Mouse (Mus musculus) thymus, postnatal 0 days (tissue): Measurements from ENCODE around the gene Gnai1. TPM values are rescaled to one million over a fixed set of nuclear protein-coding genes. Genes with fewer than 3 reads are reported as not detected.
"Not testable (repeated sequence)": the region's sequence is repeated elsewhere in the genome, so short reads cannot be mapped to it uniquely, and the experiment has no call there.

Source experiments
- DNase-seq: peaks from one replicate; pipeline ENCODE4 v3.0.0-alpha.2; 2015; ENCODE audit warnings: low spot score
- polyA plus RNA-seq: library from polyadenylated mRNA; unstranded; fragments of >200 nt; fragmentation: Nextera tagmentation; extraction: Ambion mirVana; gene quantifications from 2 replicates; pipeline ENCODE4 v1.2.1, GENCODE M21; 2015

Gnai1 gene
- 3.2 and 3.7 TPM in 2 replicates for polyA plus RNA-seq

GRCm38 (mm10) chr5:18360281-18360819 lies at the start of gene Gnai1:
Gnai1 (minus strand) TSS chr5:18360355.
- peak; percentile 10 for DNase-seq

- DNase-seq: no peak
Observed at GRCm38 (mm10) chr5:18367864-18368263, 7.7 kb upstream of the Gnai1 start.

GRCm38 (mm10) chr5:18365460-18365859 lies 5.3 kb upstream of the Gnai1 start:
- DNase-seq: no peak

DNA sequence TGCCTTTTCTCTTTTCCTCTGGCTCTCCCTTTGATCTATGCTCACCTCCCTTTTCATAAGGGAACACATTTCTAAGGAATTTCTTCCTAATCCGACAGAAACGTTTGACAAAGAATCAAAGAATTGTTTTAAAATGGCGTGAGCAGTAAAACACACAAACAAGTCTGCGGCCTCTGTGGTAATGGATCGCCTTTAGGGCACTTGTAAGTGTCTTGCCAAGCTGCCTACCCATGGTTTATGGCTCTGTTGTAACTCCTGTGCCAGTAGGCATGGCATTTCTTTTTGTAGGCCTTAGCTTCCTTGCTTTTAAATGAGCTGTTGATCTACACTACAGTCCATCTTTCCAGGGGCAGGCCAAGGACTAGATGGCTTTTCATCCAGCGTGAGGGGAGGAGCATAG lies 801 bp upstream of the Gnai1 start:
- no peak for DNase-seq

DNA sequence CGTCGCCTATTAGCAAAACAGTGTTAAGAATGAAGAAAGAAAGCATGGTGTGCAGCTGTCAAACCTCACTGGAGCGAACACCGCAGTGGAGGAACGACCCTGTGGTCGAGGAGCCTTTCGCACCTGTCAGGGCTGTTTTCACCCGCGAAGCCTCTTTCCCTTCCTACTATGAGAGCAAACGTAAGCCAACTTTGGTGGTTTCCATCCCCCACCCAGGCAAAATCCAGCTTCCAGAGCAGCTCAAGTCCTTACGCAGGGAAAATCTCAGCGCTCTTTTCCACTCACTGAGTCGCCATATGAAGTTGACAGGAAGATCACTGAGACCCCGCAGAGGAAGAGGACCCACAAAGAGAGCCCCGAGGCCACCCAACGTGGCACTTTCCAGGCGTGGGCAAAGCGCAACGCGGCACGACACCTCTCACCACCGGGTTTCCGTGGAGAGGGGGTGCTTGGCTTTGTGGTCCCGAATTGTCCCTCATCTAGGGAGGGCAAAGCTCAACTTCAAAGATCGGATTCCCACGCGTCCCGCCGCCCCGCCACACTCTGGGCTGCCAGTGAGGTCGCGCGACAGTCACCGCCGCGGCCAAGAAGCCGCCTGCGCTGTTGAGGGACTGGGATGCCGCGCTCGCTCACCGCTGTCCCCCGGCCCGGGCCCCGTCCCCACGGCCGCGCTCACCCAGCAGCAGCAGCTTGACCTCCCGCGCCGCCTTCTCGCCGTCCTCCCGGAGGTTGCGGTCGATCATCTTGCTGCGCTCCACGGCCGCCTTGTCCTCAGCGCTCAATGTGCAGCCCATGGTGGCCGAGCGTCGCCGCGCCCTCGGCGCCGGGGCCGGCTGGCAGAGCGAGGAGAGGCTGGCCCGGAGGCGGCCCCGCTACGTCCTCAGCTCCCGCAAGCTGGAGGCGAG lies 527 bp downstream of the Gnai1 start:
- DNase-seq: peak; percentile 15

- no peak for DNase-seq
Observed at GRCm38 (mm10) chr5:18358778-18359177, 1.4 kb downstream of the Gnai1 start.

DNA sequence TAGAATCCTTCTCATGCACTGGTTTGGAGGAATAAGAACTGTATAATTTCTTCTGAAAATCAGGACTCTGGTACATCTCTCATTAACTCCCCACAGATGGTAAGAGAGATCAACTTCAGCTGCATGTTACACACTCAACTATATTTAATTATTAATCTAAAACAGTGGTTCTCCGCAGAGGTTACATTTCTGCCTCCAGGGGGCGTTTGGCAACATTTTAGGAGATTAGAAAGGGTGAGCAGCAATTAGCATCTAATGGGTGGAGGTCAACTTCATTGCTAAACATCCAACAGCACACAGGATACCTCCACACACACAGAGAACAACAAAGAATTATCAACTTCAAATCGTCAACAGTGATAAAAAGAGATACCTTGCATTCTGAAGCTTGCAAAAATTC lies 2.0 kb downstream of the Gnai1 start:
- DNase-seq: no peak

DNA sequence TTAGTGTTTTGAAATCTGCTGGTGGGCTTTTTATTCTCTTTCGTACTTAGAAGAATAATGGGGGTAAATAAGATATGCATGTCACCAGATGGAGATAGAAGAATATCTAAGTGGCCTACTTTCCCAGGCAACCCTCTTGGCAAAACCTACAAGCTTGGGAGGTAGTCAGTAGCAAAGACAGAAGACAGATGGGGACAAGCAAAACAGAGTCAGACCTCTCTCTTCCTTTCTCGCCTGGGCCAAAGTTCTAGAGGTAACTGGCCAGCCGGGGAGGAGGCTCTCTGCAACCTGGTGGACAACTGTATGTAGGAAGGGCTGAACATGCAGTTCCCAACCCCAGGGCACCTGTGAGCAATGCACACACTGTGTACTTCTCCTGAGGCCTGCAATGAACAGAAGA lies 12.9 kb downstream of the Gnai1 start:
- DNase-seq: no peak

DNA sequence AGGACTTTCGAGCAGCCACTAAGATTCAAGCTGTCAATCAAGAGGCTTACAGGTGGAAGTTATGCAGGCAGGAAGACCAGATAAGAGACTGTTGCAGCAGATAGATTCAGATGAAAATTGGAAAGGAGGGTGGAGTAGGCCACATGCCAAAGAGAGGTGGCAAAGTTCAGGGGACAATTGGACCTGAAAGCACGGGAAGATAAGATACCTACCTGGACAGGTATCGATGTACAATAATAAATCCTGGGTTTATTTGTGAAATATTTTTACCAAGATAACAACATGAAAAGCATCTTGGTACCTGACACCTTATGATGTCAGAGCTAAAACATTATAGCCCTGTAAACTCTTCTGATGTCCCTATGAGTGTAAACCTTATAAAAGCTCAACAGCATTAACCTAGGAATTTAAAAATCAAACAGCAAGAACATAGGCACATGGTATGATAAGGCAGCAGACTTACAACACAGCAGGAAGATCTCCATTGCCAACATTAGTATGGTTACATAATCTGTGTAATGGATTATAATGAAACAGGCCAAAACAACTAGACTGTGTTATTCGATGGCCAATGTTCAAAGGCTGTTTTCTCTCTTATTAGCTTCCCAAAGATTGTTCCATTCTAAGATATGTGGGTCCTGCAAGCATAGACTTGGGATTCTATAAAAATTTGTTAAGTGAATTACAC lies 16.6 kb downstream of the Gnai1 start:
- no peak for DNase-seq

GRCm38 (mm10) chr5:18342765-18343454 lies 17.2 kb downstream of the Gnai1 start:
- DNase-seq: no peak

- not testable (repeated sequence) for DNase-seq
Observed at GRCm38 (mm10) chr5:18341876-18342275, 18.3 kb downstream of the Gnai1 start.

DNA sequence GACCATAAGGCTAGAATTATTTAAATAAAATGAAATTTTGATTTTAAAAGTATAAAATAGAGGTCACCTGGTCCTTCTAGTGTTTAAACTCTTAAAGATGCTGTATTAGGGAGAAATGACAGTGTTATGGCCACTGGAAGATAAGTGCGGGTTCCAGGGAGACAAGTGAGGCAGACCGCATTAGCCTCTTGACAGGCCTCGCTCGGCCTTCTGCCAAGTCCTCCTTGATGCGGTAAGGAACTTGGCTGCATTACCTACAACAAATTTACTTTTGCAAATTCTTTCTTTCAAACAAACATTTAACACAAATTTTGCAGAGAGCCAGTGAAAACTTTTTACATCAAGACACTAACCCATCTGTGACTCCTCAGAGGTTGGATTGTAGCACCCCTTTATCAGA lies 27.9 kb downstream of the Gnai1 start:
- no peak for DNase-seq

DNA sequence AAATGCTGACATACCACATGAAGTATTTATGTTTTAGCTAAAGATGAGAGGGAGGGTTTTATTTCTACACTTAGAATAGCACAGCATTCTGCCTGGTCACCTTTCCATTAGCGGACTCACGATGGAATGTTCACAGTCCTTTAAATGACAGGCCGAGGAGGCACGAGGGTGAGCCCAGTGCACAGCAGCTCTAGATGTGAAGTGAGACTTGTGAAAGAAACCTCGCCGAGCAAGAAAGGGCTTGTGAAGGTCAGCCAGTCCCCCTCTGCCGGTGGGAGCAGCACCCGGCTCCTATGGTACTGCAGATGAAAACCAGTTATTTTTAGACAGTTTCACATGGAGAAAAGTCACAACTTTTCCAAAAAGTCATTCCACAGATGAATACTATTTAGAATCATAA lies 29.4 kb downstream of the Gnai1 start:
- DNase-seq: no peak

DNA sequence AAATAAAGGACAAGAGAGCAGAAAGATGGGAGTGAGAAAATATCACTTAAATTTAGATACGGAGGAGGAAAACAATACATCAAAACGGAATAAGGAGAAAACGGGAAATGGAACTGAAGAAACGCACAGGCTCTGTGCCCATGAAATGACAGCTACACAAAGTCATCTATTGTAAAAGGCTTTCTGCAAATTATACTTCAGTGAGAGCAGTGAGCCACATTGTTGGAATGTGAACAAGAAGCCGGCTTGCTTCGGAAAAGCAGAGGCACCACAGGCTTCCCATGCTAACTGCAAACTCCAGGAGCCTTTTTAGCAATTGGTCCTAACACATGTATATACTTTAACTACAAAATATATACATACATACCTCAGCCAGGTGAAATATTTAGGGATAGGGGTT lies 34.0 kb downstream of the Gnai1 start:
- no peak for DNase-seq

GRCm38 (mm10) chr5:18323534-18323933 lies 36.6 kb downstream of the Gnai1 start:
- DNase-seq: no peak

GRCm38 (mm10) chr5:18321661-18322060 lies 38.5 kb downstream of the Gnai1 start:
- no peak for DNase-seq

- DNase-seq: no peak
Observed at GRCm38 (mm10) chr5:18318846-18319245, 41.3 kb downstream of the Gnai1 start.

DNA sequence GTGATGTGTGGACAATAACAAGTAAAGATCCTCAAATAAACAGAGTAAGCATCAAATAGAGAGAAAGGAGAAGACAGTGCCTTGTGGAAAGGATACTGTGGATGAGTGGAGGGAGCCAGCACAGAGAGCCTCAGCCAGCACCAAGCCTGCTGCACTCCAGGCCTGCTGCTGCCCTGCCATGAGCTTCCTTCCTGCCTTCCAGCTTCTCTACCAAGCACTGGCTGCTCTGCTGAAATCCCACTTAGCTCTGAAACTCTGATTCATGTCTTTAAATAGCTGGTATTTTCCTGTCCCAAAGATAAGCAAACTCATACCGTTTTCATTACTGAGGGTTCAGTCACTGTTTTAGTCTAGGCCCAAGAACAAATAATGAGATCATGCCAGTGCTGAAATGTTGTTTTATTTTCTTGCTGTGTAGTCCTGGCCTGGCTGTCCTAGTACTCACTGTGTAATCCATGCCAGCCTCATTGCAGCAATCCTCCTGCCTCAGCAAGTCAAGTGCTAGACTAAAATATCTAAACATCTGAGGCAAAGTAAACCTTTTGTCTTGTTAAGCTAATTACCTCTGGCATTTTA lies 52.8 kb downstream of the Gnai1 start:
- no peak for DNase-seq

DNA sequence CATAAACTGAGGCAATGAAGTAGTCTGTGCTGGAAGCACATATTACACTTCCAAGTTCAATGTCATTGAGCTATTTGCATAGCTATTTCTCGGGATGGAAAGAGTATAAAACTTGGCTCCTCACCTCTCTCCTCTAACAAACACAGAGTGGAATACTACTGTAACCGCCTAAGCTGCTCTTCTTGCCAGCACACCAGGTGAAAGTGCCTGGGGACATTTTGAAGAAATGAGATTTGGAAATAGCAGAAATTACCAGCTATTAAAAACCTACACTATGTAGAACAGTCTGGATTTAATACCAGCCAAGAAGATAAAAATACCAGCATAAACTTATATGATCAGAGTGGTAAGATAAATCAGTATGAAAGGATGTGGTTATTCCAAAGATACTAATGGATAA lies 63.6 kb downstream of the Gnai1 start:
- DNase-seq: no peak

GRCm38 (mm10) chr5:18292744-18293143 lies 67.4 kb downstream of the Gnai1 start:
- DNase-seq: no peak

- DNase-seq: no peak
Observed at GRCm38 (mm10) chr5:18289530-18289929, 70.6 kb downstream of the Gnai1 start.
